Mouse (Mus musculus) lung, adult 2 months (tissue): ENCODE measurements around the gene Cnot9. TPM values are rescaled to one million over a fixed set of nuclear protein-coding genes. Genes with fewer than 3 reads are reported as not detected.
"Not testable (repeated sequence)": the region's sequence is repeated elsewhere in the genome, so short reads cannot be mapped to it uniquely, and the experiment has no call there.

Experiments
- DNase-seq: peaks from one replicate; pipeline ENCODE4 v3.0.0; 2022
- H3K4me1 ChIP-seq: fragments of 200-500 bp; 2 replicates; pipeline ENCODE4 v1.6.1; 2011; ENCODE audit warnings: low read length; ENCODE audit not compliant: control insufficient read depth, insufficient read depth
- H3K4me3 ChIP-seq: fragments of 200-500 bp; replicated peaks from 2 replicates; pipeline ENCODE3; 2011; ENCODE audit warnings: low read depth, mild to moderate bottlenecking, control low read depth, low read length; ENCODE audit errors: extremely low read depth
- CTCF ChIP-seq: fragments of 200-500 bp; IDR thresholded peaks from 2 replicates; pipeline ENCODE4 v1.5.1; 2011; ENCODE audit warnings: mild to moderate bottlenecking, low read length, control low read depth; ENCODE audit not compliant: insufficient read depth
- POLR2A ChIP-seq: fragments of 200-500 bp; IDR thresholded peaks from 2 replicates; pipeline ENCODE4 v1.6.1; 2011; ENCODE audit warnings: low read depth, mild to moderate bottlenecking, control low read depth, low read length, borderline replicate concordance; ENCODE audit errors: extremely low read depth
- WGBS: fragments of 180-500 bp; shearing (Covaris S2); methylation state at CpG from one replicate; pipeline ENCODE4 v1.1.7; 2018; 5-methylcytosine and 5-hydroxymethylcytosine counted together
- polyA plus RNA-seq: library from polyadenylated mRNA; depleted of rRNA; stranded (reverse); fragments of >200 nt; gene quantifications from 2 replicates; pipeline ENCODE4 v1.2.3, GENCODE M21; 2012; rRNA removed

Gene Cnot9
- polyA plus RNA-seq, result 10.4 and 14.3 TPM in 2 replicates

DNA sequence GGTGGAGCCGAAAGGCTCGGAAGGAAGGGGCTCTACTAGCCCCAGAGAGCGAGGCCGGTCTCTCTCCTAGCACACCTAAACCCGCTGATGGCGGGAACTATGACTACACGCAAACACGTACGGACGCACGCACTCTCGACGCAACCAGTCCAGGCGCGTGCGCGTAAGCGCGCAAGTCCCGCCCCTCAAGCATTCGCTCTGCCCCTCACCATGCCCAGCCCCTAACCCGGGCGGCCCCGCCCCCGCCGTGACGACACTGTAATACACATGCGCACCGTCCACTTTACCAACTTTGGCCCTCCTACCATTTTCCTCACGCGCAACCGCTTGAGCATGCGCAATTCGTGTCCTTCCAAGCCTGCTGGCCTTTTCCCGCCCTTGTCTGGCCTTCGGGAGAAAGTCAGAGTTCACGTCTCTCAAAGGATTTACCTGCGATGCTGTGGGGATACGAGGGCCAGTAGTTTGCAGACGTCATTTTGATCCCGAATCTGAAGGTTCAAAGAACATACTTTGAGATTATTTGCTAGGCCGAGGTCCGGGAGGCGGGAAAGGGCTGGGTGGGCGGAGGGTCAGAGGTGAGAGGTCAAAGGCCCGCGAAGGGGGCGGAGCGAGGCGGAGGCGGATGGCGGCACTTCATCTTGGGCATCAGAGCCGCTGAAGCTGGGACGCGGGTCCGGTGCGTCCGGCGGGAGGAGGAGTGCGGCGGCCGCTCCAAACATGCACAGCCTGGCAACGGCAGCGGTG, at the start of gene Cnot9:
Cnot9 (plus strand) TSS at position 338 of the 744 bp plus-strand sequence.
- H3K4me3 ChIP-seq, result peak within 1 kb of the TSS; percentile 83
- peak; percentile 100 for DNase-seq
- under 1% methylated on average over 64 of the region's 64 CpGs for WGBS
- H3K4me1 ChIP-seq, result peaks cover 3% of the 10 kb centered on the region
- TF ChIP-seq POLR2A (peak; percentile 78; the same call in 1 of the 2 replicates), CTCF (no peak)

- DNase-seq, result peak; percentile 27
- TF ChIP-seq POLR2A (no peak), CTCF (no peak)
- 66% methylated on average over 2 of the region's 2 CpGs for WGBS
- no peaks in the 10 kb centered on the region for H3K4me1 ChIP-seq
- no peak overlapping the region for H3K4me3 ChIP-seq
These were observed 45.6 kb upstream of the Cnot9 start for GRCm38 (mm10) chr1:74460273-74460672.

DNA sequence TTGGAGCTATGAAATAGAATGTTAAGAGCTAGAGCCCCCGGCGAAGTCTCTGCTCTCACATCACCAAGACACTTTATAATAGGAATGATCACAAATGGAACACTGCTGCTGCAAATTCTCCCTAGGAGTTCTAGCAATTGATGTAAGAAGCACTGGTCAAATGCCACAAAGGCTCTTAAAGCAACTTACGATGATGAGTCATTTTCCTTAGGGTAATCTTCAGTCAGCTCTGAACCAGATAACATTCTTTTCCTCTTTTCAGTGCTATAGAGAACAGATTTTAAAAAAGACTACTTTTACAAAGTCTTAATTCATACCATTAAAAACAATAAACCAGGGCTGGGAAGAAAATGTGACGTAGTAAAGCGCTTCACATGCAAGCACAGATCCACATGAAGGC, 20.1 kb upstream of the Cnot9 start:
- 96% methylated on average over 5 of the region's 5 CpGs for WGBS
- no peak for TF ChIP-seq CTCF
- DNase-seq, result no peak
- Histone ChIP-seq H3K4me1 (no peaks in the 10 kb centered on the region), H3K4me3 (no peak overlapping the region)

- Histone ChIP-seq H3K4me3 (no peak overlapping the region), H3K4me1 (peaks cover 3% of the 10 kb centered on the region)
- 36% methylated on average over 1 of the region's 1 CpGs for WGBS
- TF ChIP-seq POLR2A (no peak), CTCF (no peak)
- no peak for DNase-seq
These were observed 4.8 kb upstream of the Cnot9 start for GRCm38 (mm10) chr1:74501106-74501505.

DNA sequence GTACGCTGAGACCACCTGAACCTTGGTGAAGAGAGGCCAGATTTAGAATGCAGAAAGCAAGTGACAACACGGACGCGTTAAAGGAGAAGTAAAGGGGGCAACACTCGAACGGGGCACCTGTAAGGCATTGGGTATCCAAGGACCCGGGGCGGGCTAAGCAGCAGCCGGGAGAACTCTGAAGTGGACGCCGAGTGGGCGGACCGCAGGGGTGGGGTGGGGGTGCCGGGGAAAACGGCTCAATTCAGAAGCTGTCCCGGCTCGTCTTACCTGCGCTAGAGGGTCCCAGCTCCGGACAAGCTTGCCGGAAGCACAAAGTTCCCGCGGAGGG, 501 bp upstream of the Cnot9 start:
- WGBS, result under 1% methylated on average over 22 of the region's 22 CpGs
- Histone ChIP-seq H3K4me1 (peaks cover 3% of the 10 kb centered on the region), H3K4me3 (peak overlapping the region; percentile 67)
- no peak for DNase-seq
- no peak for TF ChIP-seq POLR2A
- TF ChIP-seq CTCF, result no peak

GRCm38 (mm10) chr1:74506471-74506881, 618 bp downstream of the Cnot9 start:
- no peak for DNase-seq
- Histone ChIP-seq H3K4me3 (peak overlapping the region; percentile 83), H3K4me1 (peaks cover 3% of the 10 kb centered on the region)
- TF ChIP-seq POLR2A, result no peak
- no peak for TF ChIP-seq CTCF
- WGBS, result under 1% methylated on average over 34 of the region's 34 CpGs

DNA sequence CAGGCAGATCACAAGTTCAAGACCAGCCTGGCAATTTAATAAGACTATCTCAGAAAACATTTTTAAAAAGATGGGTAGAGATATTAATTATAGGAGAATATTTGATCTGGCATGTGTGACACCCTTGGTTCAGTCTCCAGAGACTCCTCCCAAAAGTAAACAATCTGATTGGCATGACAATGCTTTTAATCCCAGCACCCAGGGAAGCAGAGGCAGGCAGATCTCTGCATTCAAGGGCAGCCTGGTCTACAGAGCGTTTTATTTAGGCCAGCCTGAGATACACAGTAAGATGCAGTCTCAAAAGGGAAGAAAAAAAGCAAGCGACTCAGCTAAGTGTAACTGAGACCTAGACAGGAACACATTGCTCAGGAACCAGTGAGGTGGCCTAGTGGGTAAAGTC, 1.9 kb downstream of the Cnot9 start:
- TF ChIP-seq POLR2A (no peak), CTCF (no peak)
- 95% methylated on average over 2 of the region's 2 CpGs for WGBS
- DNase-seq, result no peak
- peaks cover 3% of the 10 kb centered on the region for H3K4me1 ChIP-seq
- H3K4me3 ChIP-seq, result no peak overlapping the region

GRCm38 (mm10) chr1:74511306-74511705, 5.4 kb downstream of the Cnot9 start:
- DNase-seq, result no peak
- WGBS, result 91% methylated on average over 5 of the region's 5 CpGs
- no peaks in the 10 kb centered on the region; the same call in 1 of the 2 replicates for H3K4me1 ChIP-seq
- no peak for TF ChIP-seq POLR2A
- no peak for TF ChIP-seq CTCF
- no peak overlapping the region for H3K4me3 ChIP-seq

GRCm38 (mm10) chr1:74512999-74513398, 7.1 kb downstream of the Cnot9 start:
- whole genome bisulfite sequencing, result 93% methylated on average over 1 of the region's 1 CpGs
- DNase-seq, H3K4me3 ChIP-seq, H3K4me1 ChIP-seq: not testable (repeated sequence)

DNA sequence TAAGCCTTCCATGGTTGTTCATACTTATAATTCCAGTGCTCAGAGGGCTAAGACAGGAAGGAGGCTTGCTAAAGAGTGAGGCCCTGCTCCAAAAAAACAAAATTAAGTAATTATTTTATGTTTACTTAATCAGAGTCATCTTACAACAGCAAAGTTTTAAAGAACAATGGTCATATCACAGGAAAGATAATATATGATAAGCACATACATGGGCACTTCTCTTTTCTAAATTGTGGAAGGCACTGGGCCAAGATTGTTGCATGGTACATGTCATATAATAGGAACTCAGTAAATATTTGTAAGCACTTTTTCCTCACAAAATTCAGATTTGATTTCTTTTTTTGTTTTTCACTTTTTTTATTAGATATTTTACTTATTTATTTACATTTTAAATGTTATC, 14.0 kb downstream of the Cnot9 start:
- TF ChIP-seq POLR2A (no peak), CTCF (no peak)
- Histone ChIP-seq H3K4me1 (no peaks in the 10 kb centered on the region), H3K4me3 (no peak overlapping the region)
- DNase-seq, result no peak
